Mouse (Mus musculus) heart, embryonic 12.5 days (tissue): Measurements from ENCODE around the gene Gtf2ird1. TPM values are rescaled to one million over a fixed set of nuclear protein-coding genes. Genes with fewer than 3 reads are reported as not detected.

Experiments used
- ATAC-seq: fragments of 200-750 bp; cut with Nextera tagmentation; 2 replicates; pipeline ENCODE4 v1.8.0; 2017; ENCODE audit warnings: moderate TSS enrichment, moderate library complexity; ENCODE audit not compliant: insufficient number of reproducible peaks, low FRiP score
- H3K27ac ChIP-seq: fragments of 300-500 bp; sonication (generic); 2 replicates; pipeline ENCODE4 v1.5.1; 2016; ENCODE audit warnings: mild to moderate bottlenecking, moderate library complexity; ENCODE audit not compliant: poor library complexity, severe bottlenecking
- H3K27me3 ChIP-seq: fragments of 300-500 bp; sonication (generic); replicated peaks from 2 replicates; pipeline ENCODE4 v1.6.1; 2016; ENCODE audit warnings: mild to moderate bottlenecking, moderate library complexity
- H3K36me3 ChIP-seq: fragments of 300-500 bp; sonication (generic); 2 replicates; pipeline ENCODE4 v1.6.1; 2016; ENCODE audit warnings: mild to moderate bottlenecking, moderate library complexity
- H3K4me1 ChIP-seq: fragments of 300-500 bp; sonication (generic); replicated peaks from 2 replicates; pipeline ENCODE4 v1.6.1; 2016; ENCODE audit warnings: mild to moderate bottlenecking
- H3K4me2 ChIP-seq: fragments of 300-500 bp; sonication (generic); 2 replicates; pipeline ENCODE4 v1.6.1; 2016; ENCODE audit warnings: mild to moderate bottlenecking, moderate library complexity
- H3K4me3 ChIP-seq: fragments of 300-500 bp; sonication (generic); 2 replicates; pipeline ENCODE4 v1.5.1; 2016; ENCODE audit warnings: mild to moderate bottlenecking
- H3K9ac ChIP-seq: fragments of 300-500 bp; sonication (generic); 2 replicates; pipeline ENCODE4 v1.6.1; 2016; ENCODE audit warnings: mild to moderate bottlenecking, moderate library complexity
- H3K9me3 ChIP-seq: fragments of 300-500 bp; sonication (generic); replicated peaks from 2 replicates; pipeline ENCODE4 v1.6.1; 2016; ENCODE audit warnings: mild to moderate bottlenecking, moderate library complexity
- WGBS: fragments of 180-500 bp; shearing (Covaris S2); methylation state at CpG from one replicate; pipeline ENCODE4 v1.1.7; 2016; 5-methylcytosine and 5-hydroxymethylcytosine counted together
- polyA plus RNA-seq: library from polyadenylated mRNA; unstranded; fragments of >200 nt; fragmentation: Nextera tagmentation; extraction: Ambion mirVana; gene quantifications from 2 replicates; pipeline ENCODE4 v1.2.1, GENCODE M21; 2016

The Gtf2ird1 gene
- polyA plus RNA-seq, 1 experiment from 2014 or later: 72.8 TPM

GRCm38 (mm10) chr5:134445208-134445831 is 11.2 kb downstream of the Gtf2ird1 start:
- peak; percentile 6; the same call in 1 of the 2 replicates for ATAC-seq
- peaks cover 26% of the 10 kb centered on the region; the same call in 1 of the 2 replicates for H3K36me3 ChIP-seq
- peak overlapping the region; percentile 33 for H3K4me2 ChIP-seq
- peak overlapping the region; percentile 4 for H3K9ac ChIP-seq
- peak overlapping the region; percentile 93 for H3K27ac ChIP-seq
- WGBS: 38% methylated on average over 10 of the region's 10 CpGs
- H3K9me3 ChIP-seq: peaks cover 7% of the 10 kb centered on the region
- H3K4me1 ChIP-seq: peaks cover 44% of the 10 kb centered on the region
- no peak overlapping the region for H3K4me3 ChIP-seq
- H3K27me3 ChIP-seq: no peaks in the 10 kb centered on the region

- Histone ChIP-seq H3K9me3 (peaks cover 7% of the 10 kb centered on the region), H3K4me1 (peaks cover 53% of the 10 kb centered on the region), H3K27me3 (no peaks in the 10 kb centered on the region), H3K36me3 (peaks cover 26% of the 10 kb centered on the region; the same call in 1 of the 2 replicates), H3K27ac (peak overlapping the region; percentile 93), H3K4me2 (0 out of 2 replicates have a peak overlapping the region, but pooled peaks have one; percentile 29), H3K4me3 (no peak overlapping the region), H3K9ac (0 out of 2 replicates have a peak overlapping the region, but pooled peaks have one; percentile 2)
- ATAC-seq: no peak
- WGBS: 93% methylated on average over 7 of the region's 7 CpGs
Measured at GRCm38 (mm10) chr5:134444473-134444872, 12.0 kb downstream of the Gtf2ird1 start.

GRCm38 (mm10) chr5:134442066-134442465 is 14.4 kb downstream of the Gtf2ird1 start:
- Histone ChIP-seq H3K9ac (no peak overlapping the region), H3K4me1 (peaks cover 75% of the 10 kb centered on the region), H3K27me3 (no peaks in the 10 kb centered on the region), H3K9me3 (peaks cover 7% of the 10 kb centered on the region), H3K27ac (no peak overlapping the region), H3K4me3 (no peak overlapping the region), H3K4me2 (no peak overlapping the region), H3K36me3 (peaks cover 22% of the 10 kb centered on the region; the same call in 1 of the 2 replicates)
- 84% methylated on average over 3 of the region's 3 CpGs for WGBS
- ATAC-seq: no peak

- H3K27me3 ChIP-seq: no peaks in the 10 kb centered on the region
- no peak overlapping the region for H3K9ac ChIP-seq
- 38% methylated on average over 3 of the region's 3 CpGs for WGBS
- peak overlapping the region; percentile 84 for H3K27ac ChIP-seq
- H3K9me3 ChIP-seq: peaks cover 7% of the 10 kb centered on the region
- peaks cover 78% of the 10 kb centered on the region for H3K4me1 ChIP-seq
- no peak overlapping the region for H3K4me3 ChIP-seq
- ATAC-seq: no peak
- peak overlapping the region; percentile 2; the same call in 1 of the 2 replicates for H3K4me2 ChIP-seq
- peaks cover 22% of the 10 kb centered on the region; the same call in 1 of the 2 replicates for H3K36me3 ChIP-seq
Measured at GRCm38 (mm10) chr5:134441105-134441504, 15.4 kb downstream of the Gtf2ird1 start.

GRCm38 (mm10) chr5:134440098-134440497 is 16.4 kb downstream of the Gtf2ird1 start:
- Histone ChIP-seq H3K27me3 (no peaks in the 10 kb centered on the region), H3K4me1 (peaks cover 76% of the 10 kb centered on the region), H3K4me3 (no peak overlapping the region), H3K27ac (peak overlapping the region; percentile 84), H3K9me3 (peaks cover 7% of the 10 kb centered on the region), H3K36me3 (peaks cover 22% of the 10 kb centered on the region; the same call in 1 of the 2 replicates), H3K9ac (peak overlapping the region; percentile 15; the same call in 1 of the 2 replicates), H3K4me2 (peak overlapping the region; percentile 16; the same call in 1 of the 2 replicates)
- ATAC-seq: peak; percentile 45; the same call in 1 of the 2 replicates
- 44% methylated on average over 12 of the region's 12 CpGs for WGBS

- Histone ChIP-seq H3K4me1 (peaks cover 72% of the 10 kb centered on the region), H3K4me2 (peak overlapping the region; percentile 16; the same call in 1 of the 2 replicates), H3K27ac (peak overlapping the region; percentile 84), H3K9me3 (peaks cover 7% of the 10 kb centered on the region), H3K9ac (no peak overlapping the region), H3K4me3 (no peak overlapping the region), H3K36me3 (peaks cover 21% of the 10 kb centered on the region; the same call in 1 of the 2 replicates), H3K27me3 (no peaks in the 10 kb centered on the region)
- 87% methylated on average over 7 of the region's 7 CpGs for WGBS
- no peak for ATAC-seq
Measured at GRCm38 (mm10) chr5:134439481-134439880, 17.0 kb downstream of the Gtf2ird1 start.

GRCm38 (mm10) chr5:134438676-134439425 is 17.7 kb downstream of the Gtf2ird1 start:
- no peak overlapping the region for H3K9ac ChIP-seq
- no peak overlapping the region for H3K27ac ChIP-seq
- 89% methylated on average over 6 of the region's 6 CpGs for WGBS
- peaks cover 75% of the 10 kb centered on the region for H3K4me1 ChIP-seq
- no peak overlapping the region for H3K4me3 ChIP-seq
- no peaks in the 10 kb centered on the region for H3K27me3 ChIP-seq
- H3K36me3 ChIP-seq: peaks cover 15% of the 10 kb centered on the region; the same call in 1 of the 2 replicates
- H3K4me2 ChIP-seq: no peak overlapping the region
- no peak for ATAC-seq
- H3K9me3 ChIP-seq: peaks cover 7% of the 10 kb centered on the region

- no peaks in the 10 kb centered on the region for H3K27me3 ChIP-seq
- no peaks in the 10 kb centered on the region for H3K9me3 ChIP-seq
- H3K36me3 ChIP-seq: 0 out of 2 replicates have a peak, but pooled peaks cover 4% of the 10 kb centered on the region
- WGBS: 55% methylated on average over 14 of the region's 14 CpGs
- H3K27ac ChIP-seq: peak overlapping the region; percentile 96
- peaks cover 89% of the 10 kb centered on the region for H3K4me1 ChIP-seq
- H3K4me3 ChIP-seq: no peak overlapping the region
- H3K4me2 ChIP-seq: no peak overlapping the region
- no peak overlapping the region for H3K9ac ChIP-seq
- ATAC-seq: no peak; the same call in 1 of the 2 replicates
Measured at GRCm38 (mm10) chr5:134437459-134437827, 19.1 kb downstream of the Gtf2ird1 start.

GRCm38 (mm10) chr5:134436782-134437458 is 19.6 kb downstream of the Gtf2ird1 start:
- Histone ChIP-seq H3K4me3 (no peak overlapping the region), H3K4me2 (no peak overlapping the region), H3K9me3 (no peaks in the 10 kb centered on the region), H3K36me3 (0 out of 2 replicates have a peak, but pooled peaks cover 4% of the 10 kb centered on the region), H3K9ac (no peak overlapping the region), H3K27me3 (no peaks in the 10 kb centered on the region), H3K4me1 (peaks cover 87% of the 10 kb centered on the region), H3K27ac (peak overlapping the region; percentile 96)
- WGBS: 85% methylated on average over 13 of the region's 13 CpGs
- ATAC-seq: no peak

GRCm38 (mm10) chr5:134435836-134436331 is 20.6 kb downstream of the Gtf2ird1 start:
- H3K36me3 ChIP-seq: 0 out of 2 replicates have a peak, but pooled peaks cover 4% of the 10 kb centered on the region
- H3K9me3 ChIP-seq: no peaks in the 10 kb centered on the region
- H3K9ac ChIP-seq: peak overlapping the region; percentile 47
- H3K27me3 ChIP-seq: no peaks in the 10 kb centered on the region
- H3K4me1 ChIP-seq: peaks cover 80% of the 10 kb centered on the region
- 26% methylated on average over 12 of the region's 12 CpGs for WGBS
- H3K4me2 ChIP-seq: peak overlapping the region; percentile 37
- peak overlapping the region; percentile 96 for H3K27ac ChIP-seq
- no peak overlapping the region for H3K4me3 ChIP-seq
- ATAC-seq: peak; percentile 30; the same call in 1 of the 2 replicates
